Mouse (Mus musculus) heart, embryonic 12.5 days (tissue): ENCODE data around the gene Wasl. TPM values are rescaled to one million over a fixed set of nuclear protein-coding genes. Genes with fewer than 3 reads are reported as not detected.
A peak's percentile ranks its signal among the peaks of the same experiment; 100 is the strongest.

Experiments used
- ATAC-seq: fragments of 200-750 bp; cut with Nextera tagmentation; 2 replicates; pipeline ENCODE4 v1.8.0; 2017; ENCODE audit warnings: moderate TSS enrichment, moderate library complexity; ENCODE audit not compliant: insufficient number of reproducible peaks, low FRiP score
- H3K27ac ChIP-seq: fragments of 300-500 bp; sonication (generic); 2 replicates; pipeline ENCODE4 v1.5.1; 2016; ENCODE audit warnings: mild to moderate bottlenecking, moderate library complexity; ENCODE audit not compliant: poor library complexity, severe bottlenecking
- H3K27me3 ChIP-seq: fragments of 300-500 bp; sonication (generic); replicated peaks from 2 replicates; pipeline ENCODE4 v1.6.1; 2016; ENCODE audit warnings: mild to moderate bottlenecking, moderate library complexity
- H3K36me3 ChIP-seq: fragments of 300-500 bp; sonication (generic); 2 replicates; pipeline ENCODE4 v1.6.1; 2016; ENCODE audit warnings: mild to moderate bottlenecking, moderate library complexity
- H3K4me1 ChIP-seq: fragments of 300-500 bp; sonication (generic); replicated peaks from 2 replicates; pipeline ENCODE4 v1.6.1; 2016; ENCODE audit warnings: mild to moderate bottlenecking
- H3K4me2 ChIP-seq: fragments of 300-500 bp; sonication (generic); 2 replicates; pipeline ENCODE4 v1.6.1; 2016; ENCODE audit warnings: mild to moderate bottlenecking, moderate library complexity
- H3K4me3 ChIP-seq: fragments of 300-500 bp; sonication (generic); 2 replicates; pipeline ENCODE4 v1.5.1; 2016; ENCODE audit warnings: mild to moderate bottlenecking
- H3K9ac ChIP-seq: fragments of 300-500 bp; sonication (generic); 2 replicates; pipeline ENCODE4 v1.6.1; 2016; ENCODE audit warnings: mild to moderate bottlenecking, moderate library complexity
- H3K9me3 ChIP-seq: fragments of 300-500 bp; sonication (generic); replicated peaks from 2 replicates; pipeline ENCODE4 v1.6.1; 2016; ENCODE audit warnings: mild to moderate bottlenecking, moderate library complexity
- WGBS: fragments of 180-500 bp; shearing (Covaris S2); methylation state at CpG from one replicate; pipeline ENCODE4 v1.1.7; 2016; 5-methylcytosine and 5-hydroxymethylcytosine counted together
- polyA plus RNA-seq: library from polyadenylated mRNA; unstranded; fragments of >200 nt; fragmentation: Nextera tagmentation; extraction: Ambion mirVana; gene quantifications from 2 replicates; pipeline ENCODE4 v1.2.1, GENCODE M21; 2016

The Wasl gene
- polyA plus RNA-seq, 1 experiment from 2014 or later: 66.1 TPM

DNA sequence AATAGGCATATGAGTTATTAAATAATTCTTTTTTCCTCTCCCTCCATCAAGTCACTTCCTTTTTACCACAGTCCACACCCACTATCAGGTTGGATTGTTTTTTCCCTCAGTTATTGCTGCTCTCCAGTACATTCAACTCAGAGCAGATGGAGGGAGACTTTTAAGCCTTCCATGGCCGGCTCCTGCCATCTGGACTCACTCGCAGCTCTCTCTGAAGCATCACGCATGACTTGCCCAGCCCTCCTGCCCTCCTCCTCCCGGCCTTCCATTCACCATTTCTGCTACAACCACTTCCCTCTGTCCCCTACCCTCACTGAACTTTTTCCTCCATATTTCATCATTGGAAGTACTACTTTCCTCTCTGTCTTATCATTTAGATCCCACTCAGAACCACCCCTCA lies 48.1 kb downstream of the Wasl start:
- H3K4me1 ChIP-seq: peaks cover 12% of the 10 kb centered on the region; the same call in 1 of the 2 replicates
- no peak for ATAC-seq
- no peak overlapping the region for H3K27ac ChIP-seq
- H3K4me3 ChIP-seq: no peak overlapping the region
- H3K4me2 ChIP-seq: no peak overlapping the region
- no peaks in the 10 kb centered on the region for H3K9me3 ChIP-seq
- peaks cover 52% of the 10 kb centered on the region for H3K36me3 ChIP-seq
- 90% methylated on average over 4 of the region's 4 CpGs for WGBS
- H3K9ac ChIP-seq: no peak overlapping the region
- H3K27me3 ChIP-seq: no peaks in the 10 kb centered on the region

GRCm38 (mm10) chr6:24613918-24614317 lies 50.9 kb downstream of the Wasl start:
- Histone ChIP-seq H3K27me3 (no peaks in the 10 kb centered on the region), H3K36me3 (peaks cover 42% of the 10 kb centered on the region), H3K4me1 (peaks cover 13% of the 10 kb centered on the region; the same call in 1 of the 2 replicates), H3K27ac (no peak overlapping the region), H3K4me3 (no peak overlapping the region), H3K4me2 (no peak overlapping the region), H3K9ac (no peak overlapping the region), H3K9me3 (no peaks in the 10 kb centered on the region)
- WGBS: 83% methylated on average over 4 of the region's 4 CpGs
- ATAC-seq: no peak

- peaks cover 47% of the 10 kb centered on the region for H3K36me3 ChIP-seq
- H3K27me3 ChIP-seq: no peaks in the 10 kb centered on the region
- WGBS: 93% methylated on average over 6 of the region's 6 CpGs
- no peak overlapping the region for H3K4me2 ChIP-seq
- H3K27ac ChIP-seq: no peak overlapping the region
- no peak for ATAC-seq
- peaks cover 14% of the 10 kb centered on the region; the same call in 1 of the 2 replicates for H3K4me1 ChIP-seq
- H3K9me3 ChIP-seq: no peaks in the 10 kb centered on the region
- H3K9ac ChIP-seq: no peak overlapping the region
- H3K4me3 ChIP-seq: no peak overlapping the region
Observed at GRCm38 (mm10) chr6:24613346-24613745, 51.5 kb downstream of the Wasl start.

GRCm38 (mm10) chr6:24612074-24612755 lies 52.6 kb downstream of the Wasl start:
- no peak overlapping the region for H3K27ac ChIP-seq

DNA sequence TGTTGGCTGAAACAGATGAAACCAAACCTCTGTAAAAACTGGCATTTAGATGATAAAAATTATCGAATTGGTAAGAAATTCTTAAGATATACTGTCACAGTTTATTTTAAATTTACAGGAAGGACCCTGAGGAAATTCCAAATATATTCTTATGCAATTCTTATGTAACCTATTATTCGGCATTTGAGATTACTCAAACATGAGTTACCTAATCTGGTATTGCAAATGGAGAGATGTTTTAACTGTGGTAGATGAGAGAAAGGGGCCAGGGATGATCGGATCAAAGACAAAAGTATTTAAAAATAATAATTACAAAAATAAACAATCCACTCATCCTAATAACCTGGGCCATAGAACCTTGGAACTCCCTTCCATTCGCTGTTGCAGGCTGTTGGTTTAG lies 54.5 kb downstream of the Wasl start:
- no peaks in the 10 kb centered on the region for H3K27me3 ChIP-seq
- ATAC-seq: no peak
- 83% methylated on average over 4 of the region's 4 CpGs for WGBS
- no peaks in the 10 kb centered on the region for H3K9me3 ChIP-seq
- no peak overlapping the region for H3K27ac ChIP-seq
- peaks cover 28% of the 10 kb centered on the region for H3K4me1 ChIP-seq
- H3K9ac ChIP-seq: no peak overlapping the region
- no peak overlapping the region for H3K4me2 ChIP-seq
- peaks cover 54% of the 10 kb centered on the region for H3K36me3 ChIP-seq
- H3K4me3 ChIP-seq: no peak overlapping the region

More at GRCm38 (mm10) chr6:24612074-24612755, 52.6 kb downstream of the Wasl start:
- H3K36me3 ChIP-seq: peaks cover 48% of the 10 kb centered on the region
- no peaks in the 10 kb centered on the region for H3K9me3 ChIP-seq
- no peak overlapping the region for H3K4me3 ChIP-seq
- no peak overlapping the region for H3K9ac ChIP-seq
- no peaks in the 10 kb centered on the region for H3K27me3 ChIP-seq
- no peak overlapping the region for H3K4me2 ChIP-seq
- ATAC-seq: no peak
- peaks cover 24% of the 10 kb centered on the region for H3K4me1 ChIP-seq
- WGBS: 55% methylated on average over 7 of the region's 7 CpGs

DNA sequence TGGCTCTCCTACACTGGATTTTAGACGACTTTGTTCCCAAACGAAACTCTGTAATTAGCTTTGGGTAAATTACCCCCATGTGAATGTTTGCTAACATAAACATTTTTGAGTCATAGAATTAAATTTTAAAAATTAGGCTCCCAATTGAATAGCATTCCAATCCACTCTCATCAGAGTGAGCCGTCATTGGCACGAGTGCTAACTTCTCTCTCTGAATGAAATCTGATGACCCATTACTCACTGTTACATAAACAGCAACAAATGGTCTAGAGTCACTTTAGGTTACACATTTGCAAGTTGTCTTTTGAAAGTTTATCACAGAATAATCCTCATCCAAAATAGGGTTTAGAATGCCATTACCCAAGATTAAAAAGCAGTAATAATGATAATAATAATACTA lies 55.3 kb downstream of the Wasl start:
- WGBS: 65% methylated on average over 4 of the region's 4 CpGs
- H3K27me3 ChIP-seq: no peaks in the 10 kb centered on the region
- no peaks in the 10 kb centered on the region for H3K9me3 ChIP-seq
- H3K4me3 ChIP-seq: no peak overlapping the region
- ATAC-seq: no peak
- peaks cover 26% of the 10 kb centered on the region for H3K4me1 ChIP-seq
- H3K36me3 ChIP-seq: peaks cover 54% of the 10 kb centered on the region
- no peak overlapping the region for H3K27ac ChIP-seq
- H3K4me2 ChIP-seq: no peak overlapping the region
- no peak overlapping the region for H3K9ac ChIP-seq

- Histone ChIP-seq H3K4me2 (no peak overlapping the region), H3K36me3 (peaks cover 57% of the 10 kb centered on the region), H3K9ac (no peak overlapping the region), H3K27me3 (no peaks in the 10 kb centered on the region), H3K27ac (no peak overlapping the region), H3K4me3 (no peak overlapping the region), H3K4me1 (peaks cover 26% of the 10 kb centered on the region), H3K9me3 (no peaks in the 10 kb centered on the region)
- WGBS: 86% methylated on average over 3 of the region's 3 CpGs
- no peak for ATAC-seq
Observed at GRCm38 (mm10) chr6:24608682-24609081, 56.1 kb downstream of the Wasl start.

- H3K9me3 ChIP-seq: no peaks in the 10 kb centered on the region
- no peak overlapping the region for H3K4me2 ChIP-seq
- no peaks in the 10 kb centered on the region for H3K27me3 ChIP-seq
- no peak overlapping the region for H3K4me3 ChIP-seq
- no peak overlapping the region for H3K9ac ChIP-seq
- WGBS: 69% methylated on average over 4 of the region's 4 CpGs
- H3K27ac ChIP-seq: peak overlapping the region; percentile 18; the same call in 1 of the 2 replicates
- H3K4me1 ChIP-seq: peaks cover 26% of the 10 kb centered on the region
- no peak for ATAC-seq
- H3K36me3 ChIP-seq: peaks cover 58% of the 10 kb centered on the region
Observed at GRCm38 (mm10) chr6:24608129-24608528, 56.7 kb downstream of the Wasl start.

GRCm38 (mm10) chr6:24607531-24607930 lies 57.3 kb downstream of the Wasl start:
- H3K9ac ChIP-seq: no peak overlapping the region
- H3K4me2 ChIP-seq: no peak overlapping the region
- no peak overlapping the region for H3K4me3 ChIP-seq
- no peaks in the 10 kb centered on the region for H3K9me3 ChIP-seq
- no peak for ATAC-seq
- peaks cover 59% of the 10 kb centered on the region for H3K36me3 ChIP-seq
- 74% methylated on average over 15 of the region's 15 CpGs for WGBS
- no peaks in the 10 kb centered on the region for H3K27me3 ChIP-seq
- no peak overlapping the region for H3K27ac ChIP-seq
- H3K4me1 ChIP-seq: peaks cover 25% of the 10 kb centered on the region

DNA sequence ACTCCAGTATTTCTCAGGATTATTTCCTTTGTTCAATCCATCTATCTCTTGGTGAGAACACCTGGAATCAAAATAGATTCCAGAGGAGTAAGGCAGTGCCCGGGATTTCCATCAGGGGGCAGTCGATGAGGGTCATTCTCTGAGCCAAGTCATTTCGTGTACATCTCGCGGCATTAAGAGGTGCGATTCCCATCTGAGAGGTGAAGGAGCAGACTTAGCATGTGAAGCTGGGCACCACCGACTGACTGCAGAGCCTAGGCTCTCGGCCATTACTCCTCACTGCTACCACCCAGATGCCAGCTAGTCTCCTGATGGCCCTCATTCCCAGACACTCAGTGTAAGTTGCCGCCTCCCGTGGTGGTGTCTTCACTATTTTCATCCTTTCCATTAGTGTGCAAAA lies 58.3 kb downstream of the Wasl start:
- no peaks in the 10 kb centered on the region for H3K27me3 ChIP-seq

GRCm38 (mm10) chr6:24605631-24606030 lies 59.2 kb downstream of the Wasl start:
- Histone ChIP-seq H3K36me3 (peaks cover 59% of the 10 kb centered on the region), H3K4me2 (no peak overlapping the region), H3K4me3 (no peak overlapping the region), H3K9me3 (no peaks in the 10 kb centered on the region), H3K4me1 (peaks cover 35% of the 10 kb centered on the region), H3K27ac (no peak overlapping the region), H3K9ac (no peak overlapping the region), H3K27me3 (no peaks in the 10 kb centered on the region)
- WGBS: 91% methylated on average over 8 of the region's 8 CpGs
- ATAC-seq: no peak

More for the DNA sequence above, 58.3 kb downstream of the Wasl start:
- Histone ChIP-seq H3K9ac (no peak overlapping the region), H3K4me2 (no peak overlapping the region), H3K4me1 (peaks cover 27% of the 10 kb centered on the region), H3K9me3 (no peaks in the 10 kb centered on the region), H3K27ac (no peak overlapping the region), H3K4me3 (no peak overlapping the region), H3K36me3 (peaks cover 59% of the 10 kb centered on the region)
- 70% methylated on average over 10 of the region's 10 CpGs for WGBS
- ATAC-seq: no peak

GRCm38 (mm10) chr6:24604289-24604688 lies 60.5 kb downstream of the Wasl start:
- H3K4me1 ChIP-seq: peaks cover 40% of the 10 kb centered on the region
- peaks cover 59% of the 10 kb centered on the region for H3K36me3 ChIP-seq
- H3K27ac ChIP-seq: no peak overlapping the region
- H3K9me3 ChIP-seq: no peaks in the 10 kb centered on the region
- no peak overlapping the region for H3K4me2 ChIP-seq
- no peak overlapping the region for H3K9ac ChIP-seq
- H3K4me3 ChIP-seq: no peak overlapping the region
- ATAC-seq: no peak
- 94% methylated on average over 7 of the region's 7 CpGs for WGBS
- no peaks in the 10 kb centered on the region for H3K27me3 ChIP-seq
